Mouse (Mus musculus): ENCODE data around the gene Scg2.

GRCm38 (mm10) chr1:79452339-79452738, 12.4 kb upstream of the Scg2 start:
- TF ChIP-seq CTCF (IDR thresholded peaks at IDR 0.05; ENCODE audit: borderline replicate concordance, insufficient read depth, low read length) (no peak), POLR2A (IDR thresholded peaks at IDR 0.05; ENCODE audit: low read depth, low read length) (no peak)

Measured in embryonic fibroblast, embryonic 13.5 days (primary cell).